Mouse (Mus musculus): ENCODE measurements at regions not wholly inside any gene's neighbourhood (a gene's known extent, or its start where the extent isn't known, plus 50 kb on each side); places are given as distances from the start of the nearest gene placed in this dataset.

DNA sequence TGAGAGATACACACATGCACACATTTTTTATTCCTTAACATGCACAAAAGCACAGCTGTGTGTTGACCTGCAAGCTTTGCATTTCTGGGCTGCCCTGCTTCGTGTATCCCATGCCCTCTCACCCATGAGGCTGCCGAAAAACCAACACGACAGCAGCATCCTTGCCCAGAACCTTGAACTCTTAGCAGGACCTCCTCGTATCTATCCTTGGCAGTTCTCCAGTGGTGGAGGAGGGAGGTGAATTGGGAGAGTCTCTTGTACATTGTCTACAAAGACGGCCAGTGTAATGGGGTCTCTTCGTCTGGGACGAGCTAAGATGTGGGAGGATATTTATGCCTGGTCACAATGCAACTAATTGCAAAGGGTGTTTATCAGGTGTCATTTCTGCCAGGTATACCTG is 149.6 kb upstream of the Cadm1 start:
- ATAC-seq (replicated peaks; ENCODE audit: poor library complexity, severe bottlenecking) = no peak

DNA sequence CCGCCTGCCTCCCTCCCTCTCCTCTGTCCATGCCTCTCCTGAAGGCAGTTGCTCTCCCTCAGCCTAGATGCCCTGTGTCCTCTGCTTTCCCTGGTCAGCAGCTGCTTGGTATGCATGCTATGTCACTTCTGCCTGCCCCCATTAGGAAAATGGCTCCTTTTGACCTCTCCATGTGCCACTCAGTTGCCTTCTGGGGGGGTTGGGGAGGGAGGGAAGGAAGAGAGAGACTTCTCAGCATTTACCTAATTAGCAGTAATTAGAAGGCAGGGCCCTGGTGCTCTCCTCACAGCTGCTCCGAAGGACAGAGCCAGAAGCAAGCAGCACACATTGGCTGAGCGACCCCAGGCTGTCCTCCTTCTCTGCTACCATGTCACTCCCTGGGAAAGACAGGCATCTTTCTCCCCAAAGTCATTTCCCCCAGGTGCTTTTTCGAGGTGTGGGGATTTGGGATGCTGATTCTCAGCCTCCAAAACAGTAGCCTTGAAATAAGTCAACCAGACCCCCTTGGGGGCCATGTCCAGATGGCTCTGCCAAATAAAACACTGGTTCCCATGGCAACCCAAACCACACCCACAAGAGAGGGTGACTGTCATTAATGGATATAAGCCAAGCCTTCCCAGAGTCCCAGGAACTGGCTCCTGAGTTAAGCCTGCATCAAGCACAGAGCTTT is 145.7 kb upstream of the Cadm1 start:
- ATAC-seq (replicated peaks; ENCODE audit: poor library complexity, severe bottlenecking) = no peak

DNA sequence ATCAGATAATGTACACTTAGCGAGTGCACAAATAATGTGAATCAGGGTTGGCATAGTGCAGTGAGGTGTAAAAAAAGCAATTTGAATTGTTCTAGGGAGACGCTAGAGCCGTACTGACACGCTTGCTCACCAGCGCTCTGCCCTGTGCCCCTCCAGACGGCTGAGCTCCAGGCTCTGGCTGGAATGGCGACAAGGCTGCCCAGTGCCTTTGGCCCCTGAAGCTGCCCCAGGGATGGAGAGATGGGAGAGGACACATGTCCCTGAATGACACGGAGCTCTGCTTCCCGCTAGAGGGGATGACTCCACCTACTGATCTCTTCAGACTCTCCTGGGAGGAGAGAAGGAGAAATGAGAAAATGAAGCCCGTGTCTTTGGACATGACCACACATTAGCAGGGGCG is 143.3 kb upstream of the Cadm1 start:
- no peak for ATAC-seq (replicated peaks; ENCODE audit: poor library complexity, severe bottlenecking)

DNA sequence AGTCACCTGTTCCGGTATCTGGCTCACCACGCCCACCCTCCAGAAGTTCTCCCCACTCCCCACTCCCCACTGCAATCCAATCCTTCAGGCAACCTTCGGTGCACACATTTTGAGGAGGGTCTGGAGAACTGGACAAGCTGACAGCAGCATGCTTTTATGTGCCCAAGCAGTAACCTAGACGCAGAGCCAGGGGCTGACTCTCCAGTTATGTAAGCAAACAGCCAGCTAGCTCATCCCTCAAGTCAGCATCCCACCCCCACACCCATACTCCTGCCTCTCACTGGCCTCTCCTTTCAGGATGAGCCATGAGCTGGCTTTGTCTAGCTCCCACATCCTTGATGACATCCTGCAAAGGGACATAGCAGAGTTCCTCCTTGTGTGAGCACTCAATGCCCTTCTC is 142.8 kb upstream of the Cadm1 start:
- ATAC-seq (replicated peaks; ENCODE audit: poor library complexity, severe bottlenecking) = no peak

DNA sequence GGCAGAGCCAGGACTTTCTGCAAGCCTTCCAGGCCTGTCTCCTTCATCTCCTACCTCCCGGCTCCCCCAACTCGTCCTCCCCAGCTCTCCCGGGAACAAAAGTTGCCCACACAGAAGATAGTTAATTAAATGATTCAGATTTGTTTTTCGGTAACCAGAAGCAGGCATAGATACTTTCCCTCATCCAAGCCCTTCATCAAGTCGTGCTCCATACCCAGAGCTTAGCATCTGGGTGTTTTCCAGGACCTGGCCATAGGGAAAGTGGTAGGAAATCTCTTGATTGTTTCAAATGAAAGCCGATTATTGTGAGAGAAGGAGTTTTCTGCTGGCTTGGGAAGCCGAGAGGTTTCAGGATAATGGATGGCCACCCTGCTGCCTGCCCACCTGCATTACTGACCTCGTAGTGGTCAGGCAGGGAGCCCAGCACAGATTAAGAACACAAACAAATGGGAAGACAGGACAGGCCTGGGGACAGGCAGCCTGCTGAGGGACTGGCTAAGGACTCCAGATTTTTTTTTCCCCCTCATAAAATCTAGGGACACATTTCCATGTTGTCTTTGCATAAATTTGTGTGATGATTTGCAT is 142.2 kb upstream of the Cadm1 start:
- ATAC-seq (replicated peaks; ENCODE audit: poor library complexity, severe bottlenecking) = no peak

DNA sequence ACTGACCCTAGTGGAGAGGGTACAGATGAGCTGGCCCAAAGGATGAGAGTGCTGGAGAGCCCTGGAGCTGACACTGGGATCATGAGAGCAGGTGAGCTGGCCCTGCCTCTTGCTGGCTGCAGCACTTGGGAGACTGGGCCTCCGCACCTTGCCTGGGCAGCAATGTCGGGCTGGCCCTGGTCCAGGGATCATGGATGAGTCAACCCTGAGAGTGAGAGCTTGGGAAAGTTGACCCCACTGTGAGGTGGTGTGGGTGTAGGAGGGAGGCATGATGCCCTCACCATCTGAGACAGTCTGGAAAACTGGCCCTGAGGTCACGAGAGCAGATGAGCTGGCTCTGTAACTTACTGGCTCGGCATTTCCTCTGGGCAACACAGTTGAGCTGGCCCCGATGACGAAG is 140.1 kb upstream of the Cadm1 start:
- no peak for ATAC-seq (replicated peaks; ENCODE audit: poor library complexity, severe bottlenecking)

DNA sequence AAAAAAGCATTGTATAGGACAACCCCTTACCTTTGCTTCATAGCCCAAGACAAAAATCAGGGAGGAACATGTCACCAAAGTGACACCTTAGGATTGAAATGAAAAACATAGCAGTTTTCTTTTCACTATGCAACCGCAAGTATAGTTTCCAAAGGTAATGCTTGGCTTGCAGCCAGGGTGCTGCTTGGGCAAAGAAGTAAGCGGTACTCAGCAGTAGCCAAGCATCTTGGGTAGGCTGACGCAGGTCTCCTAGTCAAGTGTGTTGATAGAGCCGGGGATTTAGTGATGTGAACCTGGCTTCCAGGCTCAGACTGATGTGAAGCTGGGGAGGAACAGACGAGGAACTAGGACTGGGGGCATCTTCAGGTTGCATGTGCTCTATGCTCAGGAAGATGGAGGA is 138.3 kb upstream of the Cadm1 start:
- ATAC-seq (replicated peaks; ENCODE audit: poor library complexity, severe bottlenecking) = no peak

DNA sequence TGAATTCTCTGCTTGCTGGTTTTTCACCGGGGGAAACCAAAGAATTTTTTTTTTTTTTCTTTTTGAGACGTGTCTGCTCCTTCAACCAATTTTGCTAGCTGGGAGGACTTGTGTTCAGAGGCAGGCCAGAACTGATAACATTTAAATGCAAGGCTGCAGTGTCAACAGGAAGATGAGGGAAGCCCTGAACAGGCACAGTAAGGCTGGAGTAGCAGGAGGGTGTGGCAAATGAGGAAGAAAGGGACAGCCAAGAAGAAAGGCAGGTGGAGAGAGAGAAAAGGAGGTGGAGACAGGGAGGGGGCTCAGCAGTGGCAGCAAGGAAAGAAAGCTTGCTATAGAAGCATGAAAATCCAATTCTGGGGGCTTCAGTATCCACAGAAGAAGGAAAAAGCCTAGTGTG is 130.4 kb upstream of the Cadm1 start:
- no peak for ATAC-seq (replicated peaks; ENCODE audit: poor library complexity, severe bottlenecking)

DNA sequence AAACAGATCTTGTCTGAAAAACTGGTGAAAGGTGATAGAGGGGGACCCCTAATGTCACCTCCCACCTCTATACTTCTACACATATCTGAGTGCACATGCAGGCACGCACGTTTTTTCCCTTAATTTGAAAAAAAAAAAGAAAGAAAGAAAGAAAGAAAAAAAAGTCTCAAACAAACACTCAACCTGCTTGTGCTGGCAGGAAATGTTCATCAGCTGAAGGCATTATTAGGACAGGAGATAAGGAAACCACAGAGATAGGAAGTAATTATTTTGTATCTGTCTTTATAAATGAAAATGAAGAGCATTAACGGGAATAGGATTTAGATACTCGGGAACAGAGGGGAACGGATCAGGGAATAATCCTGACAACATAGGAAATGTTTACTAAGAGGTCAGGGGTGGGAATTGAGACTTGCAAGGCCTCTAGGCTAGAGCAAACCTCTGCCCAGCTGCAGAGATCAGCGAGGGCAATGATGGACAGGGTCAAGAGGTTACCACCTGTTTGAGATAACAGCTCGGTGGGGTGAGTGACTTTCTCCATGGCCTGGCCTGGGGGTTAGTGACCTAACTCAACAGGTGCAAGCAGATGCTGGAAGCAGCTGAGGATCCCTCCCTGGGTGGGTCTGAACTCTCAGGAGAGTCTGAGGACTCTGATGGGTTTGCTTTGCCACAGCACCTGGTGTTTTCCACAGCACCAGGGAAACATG is 129.7 kb upstream of the Cadm1 start:
- no peak for ATAC-seq (replicated peaks; ENCODE audit: poor library complexity, severe bottlenecking)

DNA sequence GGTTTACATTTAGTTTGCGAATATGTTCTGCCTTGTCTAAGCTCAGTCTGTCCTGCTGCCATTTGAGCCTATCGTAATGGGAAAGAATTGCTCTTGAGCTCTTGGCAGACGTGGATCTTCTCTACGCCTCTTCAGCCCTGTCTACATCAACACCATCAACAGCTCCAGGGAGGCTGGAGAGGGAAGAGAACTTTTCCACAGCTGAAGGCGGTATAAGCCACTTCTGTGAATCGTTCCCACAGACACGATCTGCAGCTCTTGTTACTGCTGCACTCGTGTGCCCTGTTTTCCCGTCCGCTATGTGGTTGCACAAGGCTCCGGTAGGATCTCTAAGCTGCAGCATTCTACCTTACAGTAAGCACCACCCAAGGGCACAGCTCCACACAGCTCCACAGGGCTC is 128.5 kb upstream of the Cadm1 start:
- no peak for ATAC-seq (replicated peaks; ENCODE audit: poor library complexity, severe bottlenecking)

DNA sequence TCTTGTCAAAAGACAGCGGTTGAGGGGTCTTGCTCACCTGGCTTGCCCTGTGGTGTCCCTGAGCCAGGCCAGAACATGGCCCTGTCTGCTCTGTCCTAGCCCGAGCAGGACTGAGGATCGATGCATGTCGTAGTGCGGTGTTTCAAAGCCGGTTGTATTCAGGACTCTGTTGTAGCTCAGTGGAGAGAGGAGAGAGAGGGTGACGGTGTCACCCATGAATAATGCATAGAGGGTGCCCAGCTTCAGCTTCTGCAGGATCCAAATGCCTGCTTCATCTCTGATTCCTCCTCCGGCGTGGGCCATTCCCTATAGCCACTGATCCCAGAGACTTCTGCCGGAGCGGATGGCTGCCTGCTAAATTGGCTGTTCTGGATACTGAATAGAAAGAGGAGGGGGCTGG is 126.7 kb upstream of the Cadm1 start:
- ATAC-seq (replicated peaks; ENCODE audit: poor library complexity, severe bottlenecking) = no peak

DNA sequence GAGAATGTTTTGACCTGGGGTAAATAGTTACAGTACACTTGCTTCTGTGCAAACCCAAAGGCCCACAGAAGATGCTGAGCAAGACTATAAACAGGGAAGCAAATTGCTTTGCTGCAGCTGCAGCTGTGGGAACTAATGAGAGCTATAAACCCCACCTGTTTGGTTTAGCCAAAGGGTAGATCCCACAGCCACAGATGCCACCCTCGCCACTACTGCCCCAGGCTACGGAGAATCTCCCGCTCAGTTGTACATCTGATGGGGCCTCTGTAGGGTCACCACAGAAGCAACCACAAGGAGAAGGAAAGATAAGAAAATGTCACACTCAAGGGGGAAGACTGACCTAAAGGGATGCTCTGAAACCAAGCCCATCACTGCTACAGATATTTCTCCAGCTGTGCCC is 125.2 kb upstream of the Cadm1 start:
- ATAC-seq (replicated peaks; ENCODE audit: poor library complexity, severe bottlenecking) = no peak

DNA sequence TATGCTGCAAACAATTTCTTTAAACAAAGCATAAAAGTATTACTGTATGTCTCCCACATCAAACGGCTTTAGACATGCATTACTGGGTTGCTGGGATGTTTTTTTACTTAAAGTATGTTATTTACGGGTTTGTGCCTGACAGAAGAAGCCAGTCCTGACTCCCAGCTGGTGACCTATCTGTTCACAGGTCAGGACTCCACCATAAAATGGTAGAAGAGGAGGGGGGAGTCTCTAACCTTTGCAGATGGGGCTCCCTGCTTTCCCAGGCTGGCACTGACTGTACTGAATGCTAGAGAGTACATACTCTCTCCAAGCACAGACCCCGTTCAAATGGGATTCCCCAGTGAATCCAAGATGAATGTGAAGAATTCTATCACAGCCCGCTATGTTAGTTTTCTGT is 124.4 kb upstream of the Cadm1 start:
- ATAC-seq (replicated peaks; ENCODE audit: poor library complexity, severe bottlenecking) = no peak

DNA sequence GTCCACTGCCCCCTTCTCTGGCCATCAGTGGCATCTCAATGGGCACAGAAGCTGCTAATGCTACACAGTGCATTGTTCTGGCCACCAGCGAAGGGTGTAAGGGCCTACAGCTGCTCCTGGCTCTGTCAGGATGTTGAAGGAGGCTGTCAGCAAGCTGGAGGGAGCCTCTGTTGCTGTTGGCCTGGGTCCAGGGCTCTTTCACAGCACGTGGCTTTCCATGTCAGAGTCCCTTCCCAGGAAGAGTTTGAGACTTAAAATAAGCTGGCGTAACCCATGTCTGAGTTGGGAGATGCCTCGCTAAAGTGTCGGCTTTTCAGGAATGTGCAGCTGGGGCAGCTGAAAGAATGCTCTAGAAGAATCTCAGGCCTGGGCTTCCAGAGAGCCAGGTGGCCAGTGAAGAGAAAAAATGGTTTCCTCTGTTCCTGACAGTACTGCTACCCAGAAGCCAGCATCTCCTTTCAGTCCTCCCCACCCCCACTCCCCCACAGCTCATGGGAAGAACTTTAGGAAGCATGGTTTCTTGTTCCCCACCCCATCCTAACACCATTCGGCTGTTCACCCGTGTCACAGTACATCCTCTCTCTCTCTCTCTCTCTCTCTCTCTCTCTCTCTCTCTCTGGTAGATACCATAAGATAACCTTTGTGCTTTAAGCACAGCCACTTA is 122.8 kb upstream of the Cadm1 start:
- ATAC-seq (replicated peaks; ENCODE audit: poor library complexity, severe bottlenecking) = no peak

DNA sequence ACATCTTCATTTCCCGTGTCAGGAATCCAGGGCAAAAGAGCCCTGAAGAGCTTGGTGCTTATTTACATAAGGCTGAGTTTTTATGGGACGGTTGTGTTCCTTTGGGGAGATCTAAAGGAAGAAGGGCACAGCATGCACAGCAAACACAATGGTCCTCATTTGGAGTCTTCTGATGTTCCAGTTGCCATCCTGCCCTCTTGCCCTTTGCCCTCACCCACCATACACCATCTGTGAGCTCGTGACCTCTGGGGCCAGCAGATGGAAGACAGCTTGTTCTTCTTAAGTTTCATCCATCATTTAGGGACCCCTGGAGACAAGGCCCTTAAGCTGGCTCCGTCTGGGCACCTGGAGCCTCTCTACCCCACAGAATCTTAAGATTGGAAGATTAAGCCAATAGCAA is 121.9 kb upstream of the Cadm1 start:
- no peak for ATAC-seq (replicated peaks; ENCODE audit: poor library complexity, severe bottlenecking)

DNA sequence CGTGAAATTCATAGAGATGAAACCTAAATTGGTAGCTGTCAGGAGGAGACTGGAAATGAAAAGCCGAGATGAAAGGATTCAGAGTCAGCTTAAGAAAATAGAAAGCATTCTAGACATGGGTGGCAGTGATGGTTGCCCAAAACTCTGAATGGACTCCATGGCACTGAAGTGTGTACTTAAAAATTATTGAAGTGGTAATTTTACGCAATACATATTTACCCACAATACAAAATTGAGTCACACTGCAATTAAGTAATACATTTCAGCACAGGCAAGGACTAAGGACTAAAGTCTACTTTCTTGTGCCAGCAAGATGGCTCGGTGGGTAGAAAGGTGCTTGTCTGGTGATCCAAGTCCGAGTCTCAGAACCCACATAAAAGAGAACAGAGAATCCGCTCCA is 120.4 kb upstream of the Cadm1 start:
- no peak for ATAC-seq (replicated peaks; ENCODE audit: poor library complexity, severe bottlenecking)

DNA sequence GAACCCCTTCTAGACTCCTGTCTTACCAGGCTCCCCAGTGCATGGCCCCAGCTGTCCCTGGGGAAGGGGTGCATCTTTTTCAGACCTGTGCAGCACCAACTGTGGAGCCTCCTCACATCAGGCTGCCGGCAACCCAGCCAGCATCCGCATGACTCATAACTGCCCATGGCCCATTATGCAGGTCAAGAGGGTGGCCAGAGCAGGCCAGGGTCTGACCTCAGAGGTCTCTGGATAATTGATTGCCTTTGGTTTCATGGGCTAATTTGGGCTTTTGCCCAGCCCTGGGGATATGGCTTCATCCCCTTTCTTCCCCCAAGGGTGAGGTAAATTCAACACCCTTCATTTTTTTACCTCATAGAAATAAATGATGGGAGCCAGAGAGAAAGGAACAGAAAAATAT is 117.2 kb upstream of the Cadm1 start:
- no peak for ATAC-seq (replicated peaks; ENCODE audit: poor library complexity, severe bottlenecking)

DNA sequence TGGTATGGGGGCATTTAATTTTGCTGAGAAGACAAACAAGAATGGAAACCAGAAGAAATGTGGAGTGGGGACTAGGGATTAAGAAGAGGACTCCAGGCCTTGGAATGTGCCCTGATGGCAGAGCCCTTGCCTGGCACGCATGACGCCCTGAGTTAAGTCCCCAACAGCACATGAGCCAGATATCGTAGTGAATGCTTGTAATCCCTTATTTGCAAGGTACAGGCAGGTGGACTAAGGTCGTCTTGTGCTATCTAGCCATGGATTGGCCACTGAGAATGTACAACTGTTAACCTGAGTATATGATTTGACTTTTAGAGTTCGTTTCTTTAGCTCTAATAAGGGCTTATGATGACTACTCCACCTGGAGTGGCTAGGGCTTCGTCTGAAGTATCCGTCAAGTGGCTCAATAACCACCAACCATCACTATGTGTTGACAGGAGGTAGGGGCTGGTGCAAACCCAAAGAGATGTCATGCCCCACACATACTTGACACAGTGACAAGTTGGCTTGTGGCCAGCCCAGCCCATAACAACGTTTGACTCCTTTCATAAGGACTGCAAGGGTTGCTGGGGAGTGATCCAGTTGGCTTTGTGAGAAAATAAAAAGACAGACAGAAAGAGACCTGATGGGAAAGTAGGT is 115.5 kb upstream of the Cadm1 start:
- ATAC-seq (replicated peaks; ENCODE audit: poor library complexity, severe bottlenecking) = no peak

DNA sequence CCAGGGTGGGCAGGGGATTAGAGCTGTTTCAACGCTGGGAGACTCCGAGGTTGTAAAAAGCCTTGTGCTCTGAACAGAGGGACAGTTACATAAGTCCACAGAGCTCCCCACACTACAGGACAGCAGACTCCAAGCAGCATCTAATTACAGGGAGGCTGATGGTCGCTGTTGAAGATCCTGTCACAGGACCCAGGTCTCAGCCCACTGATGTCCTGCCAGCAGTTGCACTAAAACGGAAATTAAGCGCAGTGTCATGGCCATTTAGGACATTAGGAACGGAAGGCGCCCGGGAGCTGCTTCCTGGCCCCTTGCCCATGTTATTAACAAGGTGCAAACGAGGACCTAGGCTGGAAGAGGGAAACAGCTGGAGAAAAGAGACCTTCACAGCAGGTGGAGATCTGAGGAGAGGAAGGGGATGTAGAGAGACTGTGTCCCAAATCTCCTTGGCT is 107.8 kb upstream of the Cadm1 start:
- no peak for ATAC-seq (replicated peaks; ENCODE audit: poor library complexity, severe bottlenecking)

DNA sequence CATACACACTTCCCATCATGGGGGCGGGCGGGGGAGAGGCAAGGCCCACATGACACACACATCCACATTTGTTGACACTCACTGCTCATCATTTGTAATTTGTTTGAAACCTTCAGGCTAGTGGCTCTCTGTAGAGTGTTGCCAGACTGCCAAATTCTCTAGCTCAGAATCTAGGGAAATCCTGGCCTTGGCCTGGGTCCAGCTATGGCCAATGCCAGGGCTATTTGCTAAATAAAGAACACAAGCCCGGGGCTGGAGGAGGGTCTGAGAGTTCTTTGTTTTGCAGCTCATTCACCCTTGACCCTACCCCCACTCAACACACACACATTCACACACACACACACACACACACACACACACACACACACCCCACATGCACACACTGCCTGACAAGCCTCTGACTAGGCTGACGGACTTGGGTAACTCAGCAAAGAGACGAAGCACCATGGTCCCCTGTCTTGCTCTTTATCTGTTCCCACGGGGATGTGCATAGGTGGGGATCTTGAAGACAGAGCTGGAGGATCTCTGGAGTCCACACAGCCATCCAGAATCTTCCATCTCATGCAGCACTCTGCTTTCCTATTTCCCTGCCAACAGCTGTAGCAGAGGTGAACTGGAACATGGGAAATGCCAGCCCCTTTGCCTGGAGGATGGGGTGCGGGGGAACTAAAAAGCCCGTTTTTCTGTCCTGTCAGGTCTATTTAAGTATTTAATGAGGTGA is 107.1 kb upstream of the Cadm1 start:
- no peak for ATAC-seq (replicated peaks; ENCODE audit: poor library complexity, severe bottlenecking)
